Mouse (Mus musculus): ENCODE measurements around the gene F2.

- TF ChIP-seq POLR2A (IDR thresholded peaks at IDR 0.05; ENCODE audit: insufficient read depth, low read depth, low read length) (no peak), CTCF (IDR thresholded peaks at IDR 0.05) (no peak), EP300 (IDR thresholded peaks at IDR 0.05; ENCODE audit: insufficient read depth, low read depth, low read length) (no peak)
These were observed 50.0 kb downstream of the F2 start for GRCm38 (mm10) chr2:91586242-91586641.
